Mouse (Mus musculus): ENCODE results near the gene Mettl26.

DNA sequence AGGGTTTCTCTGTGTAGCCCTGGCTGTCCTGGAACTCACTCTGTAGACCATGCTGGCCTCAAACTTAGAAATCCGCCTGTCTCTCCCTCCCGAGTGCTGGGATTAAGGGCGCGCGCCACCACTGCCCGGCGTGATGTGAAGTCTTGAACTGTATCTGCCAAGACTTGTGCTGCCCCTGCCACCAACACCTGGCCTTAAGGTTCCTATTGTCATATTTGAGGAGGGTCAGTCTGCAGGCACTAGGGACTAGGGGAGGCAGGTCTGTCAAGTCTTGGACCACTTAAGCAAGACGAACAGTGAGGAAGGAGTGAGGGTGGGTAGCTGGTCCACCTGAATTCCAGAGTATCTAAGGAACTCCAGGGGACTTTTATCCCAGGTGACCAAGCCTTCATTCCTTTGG lies 5.4 kb upstream of the Mettl26 start:
- TF ChIP-seq POLR2A (IDR thresholded peaks at IDR 0.05; ENCODE audit: borderline replicate concordance, extremely low read depth, low read depth, low read length) (no peak), CTCF (IDR thresholded peaks at IDR 0.05; ENCODE audit: insufficient read depth, low read length) (no peak)

All from lung, adult 2 months (tissue).